7 mouse cellular contexts compared by ENCODE assay signal in the genomic region with DNA sequence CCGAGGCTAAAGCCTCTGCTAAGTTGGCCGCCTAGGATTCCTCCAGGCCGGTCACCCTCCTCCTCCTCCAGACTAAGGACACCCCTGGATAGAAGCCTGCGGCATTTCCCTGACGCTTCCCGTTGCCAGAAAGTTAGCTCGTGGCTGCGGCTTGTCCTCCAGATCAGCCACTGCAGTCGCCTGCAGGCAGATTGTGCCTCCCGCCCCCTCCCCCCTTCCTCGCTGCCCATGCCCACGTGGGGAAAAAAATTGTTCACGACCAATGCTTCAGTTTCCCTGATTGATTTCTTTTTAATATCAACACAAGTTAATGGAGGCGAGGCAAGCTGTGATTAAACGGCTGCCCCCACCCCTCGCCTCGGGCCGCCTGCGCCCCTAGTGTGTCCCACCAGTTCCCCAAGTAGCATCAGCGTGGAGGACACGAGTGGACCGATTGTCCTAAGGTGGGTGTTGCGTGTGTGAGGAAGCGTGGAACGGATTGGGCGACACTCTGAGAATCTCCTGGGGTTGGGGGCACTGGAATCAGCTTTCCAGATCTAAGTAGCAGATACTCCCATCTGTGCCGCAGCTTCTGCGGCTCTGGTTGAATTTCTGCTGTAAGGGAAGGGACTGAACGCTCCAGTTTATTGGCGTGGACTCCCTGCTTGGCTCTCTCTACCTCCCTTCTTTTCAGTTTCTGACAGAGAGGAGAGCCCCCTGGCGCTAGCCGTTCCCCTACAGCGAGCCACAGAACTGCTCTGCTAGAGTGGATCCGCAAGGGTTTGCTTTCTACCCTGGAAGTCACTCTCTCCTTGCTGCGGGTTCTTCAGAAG. TPM values are rescaled to one million over a fixed set of nuclear protein-coding genes. Genes with fewer than 3 reads are reported as not detected.
A peak's percentile ranks its signal among the peaks of the same experiment; 100 is the strongest.
DNase-seq lines count a peak whose midpoint lies in the region; ATAC-seq lines count a peak whose summit lies in the region.

No protein-coding gene starts in this region.

- H3K27ac ChIP-seq in embryonic facial prominence, embryonic 11.5 days (replicated peaks; ENCODE audit: low read depth, low read length): no peak overlapping the region
- H3K27ac ChIP-seq in limb, embryonic 11.5 days (replicated peaks; ENCODE audit: low read depth, low read length): peak overlapping the region; percentile 16
- 0 out of 2 replicates have a peak overlapping the region, but pooled peaks have one; percentile 39 for H3K27ac ChIP-seq in midbrain, embryonic 12.5 days (replicated peaks)

- under 1% methylated on average over 35 of the region's 35 CpGs for WGBS in embryonic facial prominence, embryonic 11.5 days
- WGBS in limb, embryonic 11.5 days: under 1% methylated on average over 35 of the region's 35 CpGs
- 1% methylated on average over 35 of the region's 35 CpGs for WGBS in midbrain, embryonic 12.5 days

- peak overlapping the region; percentile 82 for H3K4me2 ChIP-seq in embryonic facial prominence, embryonic 11.5 days (ENCODE audit: low read depth, low read length)
- H3K4me2 ChIP-seq in limb, embryonic 11.5 days (ENCODE audit: low read depth, severe bottlenecking): peak overlapping the region; percentile 95
- H3K4me2 ChIP-seq in midbrain, embryonic 12.5 days (replicated peaks): peak overlapping the region; percentile 91

- H3K4me3 ChIP-seq in embryonic facial prominence, embryonic 11.5 days (ENCODE audit: low read depth, low read length): peak overlapping the region; percentile 65
- H3K4me3 ChIP-seq in limb, embryonic 11.5 days (ENCODE audit: low read depth, low read length): peak overlapping the region; percentile 61
- H3K4me3 ChIP-seq in midbrain, embryonic 12.5 days: peak overlapping the region; percentile 66

- no peaks in the 10 kb centered on the region for H3K9me3 ChIP-seq in embryonic facial prominence, embryonic 11.5 days (replicated peaks; ENCODE audit: control insufficient read depth, low read length)
- H3K9me3 ChIP-seq in limb, embryonic 11.5 days (ENCODE audit: control insufficient read depth, low read length): no peaks in the 10 kb centered on the region
- H3K9me3 ChIP-seq in midbrain, embryonic 12.5 days: no peaks in the 10 kb centered on the region

- H3K36me3 ChIP-seq in embryonic facial prominence, embryonic 11.5 days (replicated peaks; ENCODE audit: control insufficient read depth, insufficient read depth, low read depth, low read length): no peaks in the 10 kb centered on the region
- no peaks in the 10 kb centered on the region for H3K36me3 ChIP-seq in limb, embryonic 11.5 days (ENCODE audit: control insufficient read depth, insufficient read depth, low read length)
- H3K36me3 ChIP-seq in midbrain, embryonic 12.5 days: no peaks in the 10 kb centered on the region

- ATAC-seq in embryonic facial prominence, embryonic 11.5 days (replicated peaks; ENCODE audit: insufficient number of reproducible peaks, low FRiP score, low TSS enrichment, low read depth): no peak
- no peak for ATAC-seq in limb, embryonic 11.5 days (ENCODE audit: insufficient number of reproducible peaks, low FRiP score, low TSS enrichment, low read depth)
- no peak for ATAC-seq in midbrain, embryonic 12.5 days (ENCODE audit: low FRiP score, low read depth)

- H3K9ac ChIP-seq in embryonic facial prominence, embryonic 11.5 days (replicated peaks; ENCODE audit: low read length): peak overlapping the region; percentile 79
- H3K9ac ChIP-seq in limb, embryonic 11.5 days (ENCODE audit: low read length): peak overlapping the region; percentile 84
- H3K9ac ChIP-seq in midbrain, embryonic 12.5 days (replicated peaks): peak overlapping the region; percentile 68

- H3K27me3 ChIP-seq in embryonic facial prominence, embryonic 11.5 days (ENCODE audit: control insufficient read depth, insufficient read depth, low read length): peaks cover 2% of the 10 kb centered on the region; the same call in 1 of the 2 replicates
- H3K27me3 ChIP-seq in limb, embryonic 11.5 days (ENCODE audit: control insufficient read depth, insufficient read depth, low read length): no peaks in the 10 kb centered on the region
- H3K27me3 ChIP-seq in midbrain, embryonic 12.5 days: peaks cover 82% of the 10 kb centered on the region

- DNase-seq in 3134 (ENCODE audit: extremely low read depth, insufficient read length, low spot score) (peak; percentile 77), 3T3-L1 (ENCODE audit: low read depth, low spot score) (peak; percentile 67), MN1 (ENCODE audit: low spot score) (no peak)
- peak; percentile 82 for DNase-seq in embryonic facial prominence, embryonic 11.5 days (ENCODE audit: low spot score)
- peak; percentile 68 to 76 for DNase-seq in heart, postnatal 10 days
- DNase-seq in limb, embryonic 11.5 days (ENCODE audit: low spot score): peak; percentile 73

- intact Hi-C loops in heart, postnatal 10 days (cut with DNase I): loop anchor here (10.0 kb wide), 1 partner anchor 1653 kb away; no protein-coding TSS in a partner anchor

- no peaks in the 10 kb centered on the region; the same call in 1 of the 2 replicates for H3K4me1 ChIP-seq in embryonic facial prominence, embryonic 11.5 days (ENCODE audit: control insufficient read depth, insufficient read depth, low read length)
- peaks cover 34% of the 10 kb centered on the region for H3K4me1 ChIP-seq in limb, embryonic 11.5 days (ENCODE audit: control insufficient read depth, insufficient read depth, low read length)
- H3K4me1 ChIP-seq in midbrain, embryonic 12.5 days: peaks cover 55% of the 10 kb centered on the region

RNA-seq across cellular contexts. Expression of a gene that starts 4.2 kb away (rescaled TPM):
- 20.2 and 23.7 TPM in 2 replicates for polyA plus RNA-seq in embryonic facial prominence, embryonic 11.5 days (2014; fragmentation: Nextera tagmentation; extraction: Ambion mirVana)
- 10 to 100 TPM; 64.3 to 76.0 TPM for total RNA-seq in heart, postnatal 10 days (2021)
- 58.9 and 65.0 TPM in 2 replicates for polyA plus RNA-seq in limb, embryonic 11.5 days (2014; fragmentation: Nextera tagmentation; extraction: Ambion mirVana)
- polyA plus RNA-seq in midbrain, embryonic 12.5 days (2016; fragmentation: Nextera tagmentation; extraction: Ambion mirVana): 20.7 and 26.0 TPM in 2 replicates
